Mouse (Mus musculus): ENCODE measurements at regions not wholly inside any gene's neighbourhood (a gene's known extent, or its start where the extent isn't known, plus 50 kb on each side); places are given as distances from the start of the nearest gene placed in this dataset.

- no peak for DNase-seq (ENCODE audit: extremely low read depth)
- TF ChIP-seq TBP (conservative IDR thresholded peaks at IDR 0.05; ENCODE audit: low read depth, low read length): no peak
- no peak for TF ChIP-seq KAT2A (IDR thresholded peaks at IDR 0.05; ENCODE audit: insufficient replicate concordance, low read length)
- no peak for TF ChIP-seq MYC (IDR thresholded peaks at IDR 0.05; ENCODE audit: low read depth, low read length)
- no peak for TF ChIP-seq SIN3A (IDR thresholded peaks at IDR 0.05; ENCODE audit: low read length)
- no peak for TF ChIP-seq EP300 (IDR thresholded peaks at IDR 0.05; ENCODE audit: low read length)
- no peak for TF ChIP-seq MAZ (IDR thresholded peaks at IDR 0.05; ENCODE audit: low read depth, low read length)
- no peak for TF ChIP-seq ELF1 (IDR thresholded peaks at IDR 0.05; ENCODE audit: low read depth, low read length)
- no peak for TF ChIP-seq POLR2AphosphoS2 (IDR thresholded peaks at IDR 0.05; ENCODE audit: low read depth, low read length)
- H3K4me1 ChIP-seq (ENCODE audit: control insufficient read depth in 1 of 2, insufficient read depth in 2 of 2): peaks cover 2 to 6% of the 10 kb centered on the region in 2 experiments; a peak in 1 of 4 replicates
- no peaks in the 10 kb centered on the region for H3K9me3 ChIP-seq (replicated peaks; ENCODE audit: low read length)
- H3K79me2 ChIP-seq (replicated peaks; ENCODE audit: control insufficient read depth, extremely low read depth, insufficient read depth, poor library complexity, severe bottlenecking): no peaks in the 10 kb centered on the region
- H3K36me3 ChIP-seq (replicated peaks in 1 of 2; ENCODE audit: control insufficient read depth in 1 of 2, insufficient read depth in 1 of 2, low read length in 1 of 2): no peaks in the 10 kb centered on the region
- no peak overlapping the region for H3K4me3 ChIP-seq (replicated peaks in 1 of 3; ENCODE audit: low read depth in 2 of 3, low read length in 2 of 3, poor library complexity in 1 of 3)
- in situ Hi-C loops (cut with MboI; ENCODE audit: low pct_ligation_motif_present, low pct_unique_long_range_greater_than_20kb, low sequenced_read_pairs) (no loop called here), dilution Hi-C loops (cut with MboI; ENCODE audit: extremely low pct_ligation_motif_present, extremely low pct_unique_long_range_greater_than_20kb, low sequenced_read_pairs) (no loop called here)
- H3K27ac ChIP-seq (ENCODE audit: insufficient read depth, low read depth): no peak overlapping the region
- H3K4me2 ChIP-seq (ENCODE audit: insufficient read depth, low read depth, poor library complexity, severe bottlenecking): no peak overlapping the region
- H3K9ac ChIP-seq (ENCODE audit: insufficient read depth, low read depth): no peak overlapping the region
- H3K27me3 ChIP-seq (replicated peaks): no peaks in the 10 kb centered on the region
These were observed 984.4 kb downstream of the A830018L16Rik start for GRCm38 (mm10) chr1:12398146-12398884.

- TF ChIP-seq BHLHE40 (IDR thresholded peaks at IDR 0.05; ENCODE audit: low read depth, low read length): no peak
- dilution Hi-C loops (cut with MboI; ENCODE audit: extremely low pct_ligation_motif_present, extremely low pct_unique_long_range_greater_than_20kb, low sequenced_read_pairs) (no loop called here), in situ Hi-C loops (cut with MboI; ENCODE audit: low pct_ligation_motif_present, low pct_unique_long_range_greater_than_20kb, low sequenced_read_pairs) (no loop called here)
- Histone ChIP-seq H3K27me3 (replicated peaks) (no peaks in the 10 kb centered on the region), H3K79me2 (replicated peaks; ENCODE audit: control insufficient read depth, extremely low read depth, insufficient read depth, poor library complexity, severe bottlenecking) (no peaks in the 10 kb centered on the region), H3K4me3 (replicated peaks in 1 of 3; ENCODE audit: low read depth in 2 of 3, low read length in 2 of 3, poor library complexity in 1 of 3) (no peak overlapping the region), H3K9ac (ENCODE audit: insufficient read depth, low read depth) (no peak overlapping the region), H3K9me3 (replicated peaks; ENCODE audit: low read length) (no peaks in the 10 kb centered on the region), H3K4me2 (ENCODE audit: insufficient read depth, low read depth, poor library complexity, severe bottlenecking) (no peak overlapping the region), H3K4me1 (ENCODE audit: control insufficient read depth in 1 of 2, insufficient read depth in 2 of 2) (peaks cover 2 to 6% of the 10 kb centered on the region in 2 experiments; a peak in 1 of 4 replicates), H3K36me3 (replicated peaks in 1 of 2; ENCODE audit: control insufficient read depth in 1 of 2, insufficient read depth in 1 of 2, low read length in 1 of 2) (no peaks in the 10 kb centered on the region), H3K27ac (ENCODE audit: insufficient read depth, low read depth) (no peak overlapping the region)
- DNase-seq (ENCODE audit: extremely low read depth): no peak
These were observed 991.7 kb downstream of the A830018L16Rik start for GRCm38 (mm10) chr1:12405391-12406270.
